Mouse (Mus musculus) spleen, adult 12 weeks (tissue): ENCODE results near the gene Lemd1.

Experiments
- DNase-seq: peaks from one replicate; pipeline ENCODE4 v3.0.0; 2022; ENCODE audit warnings: low spot score

Gene Lemd1

GRCm38 (mm10) chr1:132290921-132291675 is 99.9 kb downstream of the Lemd1 start:
- DNase-seq = no peak

- no peak for DNase-seq
These were observed 100.5 kb downstream of the Lemd1 start for GRCm38 (mm10) chr1:132291706-132292105.

GRCm38 (mm10) chr1:132292318-132293129 is 101.3 kb downstream of the Lemd1 start:
- no peak for DNase-seq

GRCm38 (mm10) chr1:132295506-132295905 is 104.3 kb downstream of the Lemd1 start:
- DNase-seq = no peak

- no peak for DNase-seq
These were observed 104.8 kb downstream of the Lemd1 start for GRCm38 (mm10) chr1:132296051-132296450.

GRCm38 (mm10) chr1:132298425-132298800 is 107.2 kb downstream of the Lemd1 start, which contains the start of gene Klhdc8a:
Gene Klhdc8a (plus strand): TSS chr1:132298626.
- DNase-seq = no peak

- DNase-seq = no peak
These were observed 107.7 kb downstream of the Lemd1 start for GRCm38 (mm10) chr1:132298801-132299464.

GRCm38 (mm10) chr1:132299744-132300143 is 108.5 kb downstream of the Lemd1 start:
- no peak for DNase-seq

GRCm38 (mm10) chr1:132301242-132301641 is 110.0 kb downstream of the Lemd1 start:
- DNase-seq = no peak

- DNase-seq = no peak
These were observed 111.2 kb downstream of the Lemd1 start for GRCm38 (mm10) chr1:132302341-132302866.

- DNase-seq = no peak
These were observed 113.5 kb downstream of the Lemd1 start for GRCm38 (mm10) chr1:132304618-132305214.

- no peak for DNase-seq
These were observed 114.9 kb downstream of the Lemd1 start for GRCm38 (mm10) chr1:132306160-132306559.

- DNase-seq = no peak
These were observed 115.6 kb downstream of the Lemd1 start for GRCm38 (mm10) chr1:132306808-132307207.

- no peak for DNase-seq
These were observed 116.7 kb downstream of the Lemd1 start for GRCm38 (mm10) chr1:132307962-132308361.

- DNase-seq = no peak
These were observed 117.4 kb downstream of the Lemd1 start for GRCm38 (mm10) chr1:132308674-132309073.
